Mouse (Mus musculus) liver, embryonic 14.5 days (tissue): ENCODE data around the gene Polr1e. TPM values are rescaled to one million over a fixed set of nuclear protein-coding genes. Genes with fewer than 3 reads are reported as not detected.

Source experiments
- ATAC-seq: fragments of 200-750 bp; cut with Nextera tagmentation; 2 replicates; pipeline ENCODE4 v1.8.0; 2017; ENCODE audit warnings: moderate number of reproducible peaks, mild to moderate bottlenecking, moderate library complexity; ENCODE audit not compliant: insufficient read depth
- DNase-seq, 3 experiments: peaks; one replicate each; pipeline ENCODE4 v3.0.0-alpha.2; 2012 to 2013; ENCODE audit warnings: low read depth in 3 of 3, low spot score in 3 of 3
- H3K27ac ChIP-seq: fragments of 300-500 bp; sonication (generic); 2 replicates; pipeline ENCODE4 v1.5.1; 2014; ENCODE audit warnings: moderate library complexity, mild to moderate bottlenecking, control low read depth, inconsistent platforms
- H3K27me3 ChIP-seq: fragments of 300-500 bp; sonication (generic); 2 replicates; pipeline ENCODE4 v1.6.1; 2014; ENCODE audit warnings: mild to moderate bottlenecking, low read length, moderate library complexity; ENCODE audit not compliant: control insufficient read depth, insufficient read depth
- H3K36me3 ChIP-seq: fragments of 300-500 bp; sonication (generic); replicated peaks from 2 replicates; pipeline ENCODE4 v1.6.1; 2014; ENCODE audit warnings: low read depth; ENCODE audit not compliant: control insufficient read depth, insufficient read depth
- H3K4me1 ChIP-seq, 2 experiments: fragments of 200-500 bp in 1 of 2; fragments of 300-500 bp in 1 of 2; sonication (generic) in 1 of 2; replicated peaks; 2 replicates each; pipeline ENCODE4 v1.6.1; 2012 to 2014; ENCODE audit warnings: antibody characterized with exemption in 1 of 2, inconsistent platforms in 1 of 2, low read length in 1 of 2; ENCODE audit not compliant: control insufficient read depth in 2 of 2, insufficient read depth in 2 of 2
- H3K4me2 ChIP-seq: fragments of 300-500 bp; sonication (generic); 2 replicates; pipeline ENCODE4 v1.6.1; 2014; ENCODE audit warnings: low read depth, mild to moderate bottlenecking, control low read depth, moderate library complexity
- H3K4me3 ChIP-seq, 2 experiments: fragments of 200-500 bp in 1 of 2; fragments of 300-500 bp in 1 of 2; sonication (generic) in 1 of 2; 2 replicates each; pipeline ENCODE4 v1.5.1; 2012 to 2014; ENCODE audit warnings: low read depth in 2 of 2, low read length in 2 of 2, mild to moderate bottlenecking in 2 of 2, control low read depth in 1 of 2, inconsistent platforms in 1 of 2, moderate library complexity in 1 of 2; ENCODE audit not compliant: insufficient read depth in 1 of 2
- H3K9ac ChIP-seq: fragments of 300-500 bp; sonication (generic); replicated peaks from 2 replicates; pipeline ENCODE4 v1.6.1; 2014; ENCODE audit warnings: mild to moderate bottlenecking, control low read depth, moderate library complexity
- H3K9me3 ChIP-seq: fragments of 300-500 bp; sonication (generic); 2 replicates; pipeline ENCODE4 v1.6.1; 2016; ENCODE audit warnings: low read length, mixed read lengths; ENCODE audit not compliant: control insufficient read depth
- CTCF ChIP-seq: IDR thresholded peaks from 2 replicates; pipeline ENCODE4 v1.5.1; 2016; ENCODE audit warnings: antibody characterized with exemption, low read depth, control low read depth
- EP300 ChIP-seq: IDR thresholded peaks from 2 replicates; pipeline ENCODE4 v1.6.1; 2016; ENCODE audit warnings: antibody characterized with exemption, low read depth
- WGBS: fragments of 180-500 bp; shearing (Covaris S2); extraction: QIAGEN DNeasy Blood & Tissue Kit; methylation state at CpG from one replicate; pipeline ENCODE4 v1.1.7; 2014; ENCODE audit not compliant: insufficient replicate concordance; 5-methylcytosine and 5-hydroxymethylcytosine counted together
- polyA plus RNA-seq, 2 experiments: library from polyadenylated mRNA; depleted of rRNA in 1 of 2; stranded (reverse) in 1 of 2; unstranded in 1 of 2; fragments of >200 nt; fragmentation: Nextera tagmentation in 1 of 2; extraction: Ambion mirVana in 1 of 2; gene quantifications; 2 replicates each; pipeline versions ENCODE4 v1.2.1 to v1.2.3; 2012 to 2014

Polr1e gene
- polyA plus RNA-seq, 2 experiments, result 7.8 to 15.5 TPM

GRCm38 (mm10) chr4:45012105-45012975 lies 6.0 kb upstream of the Polr1e start, which contains the start of gene Zbtb5:
TSS of gene Zbtb5 (minus strand) at chr4:45012412.
- H3K27me3 ChIP-seq, result no peaks in the 10 kb centered on the region
- ATAC-seq (peak; percentile 93), DNase-seq (peak; percentile 100)
- H3K9ac ChIP-seq, result peak within 1 kb of the TSS; percentile 90
- peak within 1 kb of the TSS; percentile 81 to 96 for H3K4me3 ChIP-seq
- peak within 1 kb of the TSS; percentile 98 for H3K27ac ChIP-seq
- H3K4me2 ChIP-seq, result peak within 1 kb of the TSS; percentile 97
- no peak; the same call in 1 of the 2 replicates for TF ChIP-seq EP300
- TF ChIP-seq CTCF, result no peak
- H3K9me3 ChIP-seq, result no peaks in the 10 kb centered on the region
- peaks cover 18 to 19% of the 10 kb centered on the region in 2 experiments for H3K4me1 ChIP-seq
- no peaks in the 10 kb centered on the region for H3K36me3 ChIP-seq
- under 1% methylated on average over 57 of the region's 63 CpGs for WGBS

- peaks cover 19 to 20% of the 10 kb centered on the region in 2 experiments for H3K4me1 ChIP-seq
- H3K4me3 ChIP-seq, result peak overlapping the region; percentile 79 to 96
- TF ChIP-seq CTCF, result no peak
- no peak for TF ChIP-seq EP300
- WGBS, result under 1% methylated on average over 13 of the region's 13 CpGs
- peak overlapping the region; percentile 77 for H3K4me2 ChIP-seq
- H3K36me3 ChIP-seq, result no peaks in the 10 kb centered on the region
- DNase-seq (peak in 1 of 3 experiments; percentile 56), ATAC-seq (no peak)
- H3K9ac ChIP-seq, result peak overlapping the region; percentile 90
- peak overlapping the region; percentile 98 for H3K27ac ChIP-seq
- H3K9me3 ChIP-seq, result no peaks in the 10 kb centered on the region
- H3K27me3 ChIP-seq, result no peaks in the 10 kb centered on the region
These were observed 5.4 kb upstream of the Polr1e start for GRCm38 (mm10) chr4:45013031-45013431.

DNA sequence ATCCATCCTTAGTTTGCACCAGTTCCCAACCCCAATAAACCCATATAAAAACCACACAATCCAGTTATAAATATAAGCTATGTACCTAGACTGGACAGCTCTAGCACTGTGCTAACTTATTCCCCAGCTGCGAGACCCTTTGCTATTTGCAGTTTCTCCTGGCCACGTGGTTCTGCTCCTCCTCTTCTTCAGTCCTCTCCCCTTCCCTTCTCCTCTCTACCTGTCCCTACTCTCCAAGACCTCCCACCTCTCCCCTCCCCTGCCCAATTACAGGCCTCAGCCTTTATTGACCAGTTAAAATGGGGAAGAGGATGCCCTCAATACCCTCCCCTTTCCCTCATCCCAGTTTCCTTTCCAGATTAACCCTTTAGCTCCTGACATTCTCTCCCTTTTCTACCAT lies 4.8 kb upstream of the Polr1e start:
- 0% methylated on average over 2 of the region's 2 CpGs for WGBS
- no peaks in the 10 kb centered on the region for H3K36me3 ChIP-seq
- H3K9ac ChIP-seq, result peak overlapping the region; percentile 90

DNA sequence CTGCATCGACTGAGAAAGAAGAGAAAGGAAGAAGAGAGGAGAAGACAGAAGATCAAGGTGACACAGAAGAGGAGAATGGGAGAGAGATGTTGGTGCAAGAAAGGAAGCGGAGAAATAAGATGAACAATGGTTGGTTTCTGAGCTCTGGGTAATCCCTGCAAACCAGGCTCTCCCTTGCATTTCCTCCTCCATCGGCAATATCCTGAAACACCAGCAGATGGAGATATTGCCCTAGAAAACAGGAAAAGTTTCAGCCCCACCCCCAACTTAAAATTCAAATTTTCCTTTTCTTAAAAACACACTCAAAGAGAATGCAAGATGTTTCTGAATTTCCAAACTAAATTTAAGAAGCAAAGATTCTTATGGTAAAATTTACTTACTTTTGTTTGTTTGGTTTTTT lies 2.8 kb upstream of the Polr1e start:
- H3K4me2 ChIP-seq, result no peak overlapping the region
- TF ChIP-seq CTCF, result peak; percentile 71
- TF ChIP-seq EP300, result no peak
- no peaks in the 10 kb centered on the region for H3K27me3 ChIP-seq
- 10% methylated on average over 3 of the region's 3 CpGs for whole genome bisulfite sequencing
- no peak overlapping the region for H3K9ac ChIP-seq
- no peaks in the 10 kb centered on the region for H3K36me3 ChIP-seq
- ATAC-seq, result no peak
- H3K27ac ChIP-seq, result no peak overlapping the region
- H3K4me3 ChIP-seq, result no peak overlapping the region
- peaks cover 13 to 26% of the 10 kb centered on the region in 2 experiments for H3K4me1 ChIP-seq
- no peaks in the 10 kb centered on the region for H3K9me3 ChIP-seq
- DNase-seq, result peak in 2 of 3 experiments; percentile 49 to 54

More for the DNA sequence above, 4.8 kb upstream of the Polr1e start:
- Histone ChIP-seq H3K4me1 (peaks cover 21 to 22% of the 10 kb centered on the region in 2 experiments), H3K4me2 (peak overlapping the region; percentile 77), H3K27me3 (no peaks in the 10 kb centered on the region), H3K27ac (peak overlapping the region; percentile 98), H3K4me3 (peak overlapping the region; percentile 79 to 96), H3K9me3 (no peaks in the 10 kb centered on the region)
- TF ChIP-seq EP300 (no peak), CTCF (no peak)
- ATAC-seq, result no peak
- DNase-seq, result no peak

- H3K27me3 ChIP-seq, result no peaks in the 10 kb centered on the region
- H3K27ac ChIP-seq, result no peak overlapping the region
These were observed 626 bp downstream of the Polr1e start for GRCm38 (mm10) chr4:45019009-45019408.

More at GRCm38 (mm10) chr4:45019009-45019408, 626 bp downstream of the Polr1e start:
- peak overlapping the region; percentile 72 for H3K9ac ChIP-seq
- DNase-seq (no peak), ATAC-seq (no peak)
- 1% methylated on average over 14 of the region's 14 CpGs for WGBS
- H3K4me1 ChIP-seq, result peaks cover 4 to 16% of the 10 kb centered on the region in 2 experiments; a peak in 3 of 4 replicates
- H3K4me3 ChIP-seq, result peak overlapping the region; percentile 89 to 99
- no peak for TF ChIP-seq CTCF
- no peak for TF ChIP-seq EP300
- no peaks in the 10 kb centered on the region for H3K36me3 ChIP-seq
- no peaks in the 10 kb centered on the region for H3K9me3 ChIP-seq
- peak overlapping the region; percentile 87 for H3K4me2 ChIP-seq
